Mouse (Mus musculus): ENCODE data around the gene Tab1. TPM values are rescaled to one million over a fixed set of nuclear protein-coding genes. Genes with fewer than 3 reads are reported as not detected.

Gene Tab1
- polyA plus RNA-seq, 1 experiment from 2014 or later: 33.1 TPM

DNA sequence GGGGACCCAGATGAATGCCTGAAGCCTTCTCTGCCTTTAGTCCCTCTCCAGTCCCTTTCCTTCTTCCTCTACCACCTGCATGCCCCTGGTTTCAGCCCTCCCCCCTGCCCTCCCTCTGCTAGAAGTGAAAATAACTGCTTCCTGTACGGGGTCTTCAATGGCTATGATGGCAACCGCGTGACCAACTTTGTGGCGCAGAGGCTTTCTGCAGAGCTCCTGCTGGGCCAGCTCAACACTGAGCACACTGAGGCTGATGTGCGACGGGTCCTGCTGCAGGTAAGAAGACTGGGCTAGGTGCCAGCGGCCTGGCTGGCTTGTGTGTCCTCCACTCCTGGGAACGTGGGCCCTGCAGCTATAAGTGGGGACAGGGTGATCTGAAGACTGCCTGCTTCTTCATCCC lies 15.6 kb downstream of the Tab1 start:
- Histone ChIP-seq H3K4me1 (ENCODE audit: control insufficient read depth, insufficient read depth, low read length) (no peaks in the 10 kb centered on the region), H3K4me2 (ENCODE audit: low read length) (no peak overlapping the region), H3K9me3 (replicated peaks; ENCODE audit: control insufficient read depth, low read length) (no peaks in the 10 kb centered on the region), H3K36me3 (ENCODE audit: control insufficient read depth, insufficient read depth, low read length) (peaks cover 62% of the 10 kb centered on the region), H3K27ac (ENCODE audit: low read depth, low read length) (no peak overlapping the region), H3K27me3 (replicated peaks; ENCODE audit: control insufficient read depth, insufficient read depth, low read length) (no peaks in the 10 kb centered on the region), H3K9ac (ENCODE audit: low read length) (no peak overlapping the region), H3K4me3 (ENCODE audit: low read depth, low read length) (no peak overlapping the region)
- ATAC-seq: no peak
- no peak for DNase-seq (ENCODE audit: low spot score)
- WGBS: 79% methylated on average over 8 of the region's 8 CpGs

DNA sequence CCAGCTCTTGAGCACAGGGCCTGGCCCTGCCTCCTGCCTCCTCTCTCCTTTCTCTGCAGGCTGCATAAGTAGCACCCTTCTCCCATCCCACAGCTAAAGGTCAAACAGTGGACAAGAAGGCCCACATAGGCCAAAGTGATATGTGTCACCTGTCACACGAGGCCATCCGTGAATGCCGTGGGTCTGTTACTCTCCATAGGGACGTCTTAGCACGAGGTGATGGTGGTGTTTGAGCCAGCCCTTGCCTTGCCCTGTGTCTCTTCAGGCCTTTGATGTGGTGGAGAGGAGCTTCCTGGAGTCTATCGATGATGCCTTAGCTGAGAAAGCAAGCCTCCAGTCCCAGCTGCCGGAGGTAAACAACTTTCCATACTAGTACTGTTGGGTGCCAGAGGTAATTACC lies 16.6 kb downstream of the Tab1 start:
- Histone ChIP-seq H3K9ac (ENCODE audit: low read length) (no peak overlapping the region), H3K27ac (ENCODE audit: low read depth, low read length) (no peak overlapping the region), H3K27me3 (replicated peaks; ENCODE audit: control insufficient read depth, insufficient read depth, low read length) (no peaks in the 10 kb centered on the region), H3K4me2 (ENCODE audit: low read length) (no peak overlapping the region), H3K9me3 (replicated peaks; ENCODE audit: control insufficient read depth, low read length) (no peaks in the 10 kb centered on the region), H3K4me1 (ENCODE audit: control insufficient read depth, insufficient read depth, low read length) (no peaks in the 10 kb centered on the region), H3K4me3 (ENCODE audit: low read depth, low read length) (no peak overlapping the region), H3K36me3 (ENCODE audit: control insufficient read depth, insufficient read depth, low read length) (peaks cover 66% of the 10 kb centered on the region)
- WGBS: 93% methylated on average over 7 of the region's 7 CpGs
- DNase-seq (ENCODE audit: low spot score): no peak
- no peak for ATAC-seq

DNA sequence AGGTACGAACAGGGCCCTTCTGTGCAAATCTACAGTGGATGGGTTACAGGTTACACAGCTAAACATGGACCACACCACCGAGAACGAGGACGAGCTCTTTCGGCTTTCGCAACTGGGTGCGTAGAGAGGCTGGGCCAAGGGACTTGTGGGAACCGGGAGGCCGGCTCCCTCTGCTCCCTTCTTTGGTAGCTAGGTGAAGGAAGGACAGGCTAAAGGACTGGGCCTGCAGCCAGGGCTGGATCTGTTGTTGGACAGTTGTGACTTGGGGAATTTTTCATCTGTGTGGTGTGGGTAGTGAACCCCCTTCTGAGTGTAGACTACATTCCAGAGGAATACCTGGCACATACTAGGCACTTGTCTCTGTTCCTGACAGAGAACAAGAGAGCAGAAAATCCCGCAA lies 19.7 kb downstream of the Tab1 start:
- Histone ChIP-seq H3K9me3 (replicated peaks; ENCODE audit: control insufficient read depth, low read length) (no peaks in the 10 kb centered on the region), H3K4me3 (ENCODE audit: low read depth, low read length) (no peak overlapping the region), H3K4me1 (ENCODE audit: control insufficient read depth, insufficient read depth, low read length) (no peaks in the 10 kb centered on the region), H3K27me3 (replicated peaks; ENCODE audit: control insufficient read depth, insufficient read depth, low read length) (no peaks in the 10 kb centered on the region), H3K27ac (ENCODE audit: low read depth, low read length) (no peak overlapping the region), H3K36me3 (ENCODE audit: control insufficient read depth, insufficient read depth, low read length) (peaks cover 93% of the 10 kb centered on the region), H3K9ac (ENCODE audit: low read length) (no peak overlapping the region), H3K4me2 (ENCODE audit: low read length) (no peak overlapping the region)
- ATAC-seq (no peak), DNase-seq (ENCODE audit: low spot score) (no peak)
- WGBS: 92% methylated on average over 10 of the region's 10 CpGs

DNA sequence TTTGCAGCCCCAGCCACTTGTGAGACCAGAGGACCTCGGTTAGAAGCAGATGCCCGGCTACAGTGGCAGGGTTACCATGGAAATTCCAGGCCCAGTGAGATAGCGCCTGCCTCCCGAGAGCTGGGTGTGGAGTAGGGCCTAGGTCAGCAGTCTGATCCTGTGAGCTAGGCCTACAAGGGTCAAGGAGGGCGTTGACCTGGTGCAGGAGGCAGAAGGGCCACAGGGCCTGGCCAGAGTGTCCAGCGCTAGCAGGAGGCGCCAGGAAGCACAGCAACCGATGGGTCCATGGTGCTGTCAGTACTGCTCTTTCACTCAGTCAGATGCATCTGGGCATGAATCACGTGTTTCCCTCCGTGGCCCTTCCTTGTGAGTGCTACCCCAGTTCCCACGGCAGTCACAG lies 20.8 kb downstream of the Tab1 start:
- DNase-seq (ENCODE audit: low spot score) (no peak), ATAC-seq (no peak)
- 85% methylated on average over 11 of the region's 11 CpGs for WGBS
- H3K4me1 ChIP-seq (ENCODE audit: control insufficient read depth, insufficient read depth, low read length): no peaks in the 10 kb centered on the region
- no peak overlapping the region for H3K9ac ChIP-seq (ENCODE audit: low read length)
- no peak overlapping the region for H3K4me2 ChIP-seq (ENCODE audit: low read length)
- H3K27me3 ChIP-seq (replicated peaks; ENCODE audit: control insufficient read depth, insufficient read depth, low read length): no peaks in the 10 kb centered on the region
- peaks cover 96% of the 10 kb centered on the region for H3K36me3 ChIP-seq (ENCODE audit: control insufficient read depth, insufficient read depth, low read length)
- no peaks in the 10 kb centered on the region for H3K9me3 ChIP-seq (replicated peaks; ENCODE audit: control insufficient read depth, low read length)
- H3K27ac ChIP-seq (ENCODE audit: low read depth, low read length): no peak overlapping the region
- H3K4me3 ChIP-seq (ENCODE audit: low read depth, low read length): no peak overlapping the region

DNA sequence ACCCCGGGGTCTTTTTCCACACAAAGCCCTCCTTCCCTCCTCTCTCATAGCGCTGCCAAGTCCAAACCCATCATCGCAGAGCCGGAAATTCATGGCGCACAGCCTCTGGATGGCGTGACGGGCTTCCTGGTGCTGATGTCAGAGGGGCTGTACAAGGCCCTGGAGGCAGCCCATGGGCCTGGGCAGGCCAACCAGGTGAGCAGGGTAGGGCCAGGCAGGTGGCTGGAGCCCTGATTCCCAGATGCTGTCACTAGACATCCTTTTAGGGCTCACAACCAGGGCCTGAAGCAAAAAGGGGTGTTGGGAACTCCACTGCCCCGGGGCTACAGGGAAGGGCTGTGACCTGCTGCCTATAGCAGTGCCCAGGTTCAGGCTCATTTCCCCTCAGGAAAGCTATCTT lies 22.8 kb downstream of the Tab1 start:
- Histone ChIP-seq H3K27ac (ENCODE audit: low read depth, low read length) (no peak overlapping the region), H3K36me3 (ENCODE audit: control insufficient read depth, insufficient read depth, low read length) (peaks cover 96% of the 10 kb centered on the region), H3K4me1 (ENCODE audit: control insufficient read depth, insufficient read depth, low read length) (no peaks in the 10 kb centered on the region), H3K9me3 (replicated peaks; ENCODE audit: control insufficient read depth, low read length) (no peaks in the 10 kb centered on the region), H3K4me2 (ENCODE audit: low read length) (no peak overlapping the region), H3K9ac (ENCODE audit: low read length) (no peak overlapping the region), H3K27me3 (replicated peaks; ENCODE audit: control insufficient read depth, insufficient read depth, low read length) (no peaks in the 10 kb centered on the region), H3K4me3 (ENCODE audit: low read depth, low read length) (no peak overlapping the region)
- 94% methylated on average over 8 of the region's 8 CpGs for WGBS
- no peak for DNase-seq (ENCODE audit: low spot score)
- ATAC-seq: no peak

GRCm38 (mm10) chr15:80157197-80157943 lies 24.4 kb downstream of the Tab1 start:
- Histone ChIP-seq H3K4me3 (ENCODE audit: low read depth, low read length) (no peak overlapping the region), H3K9ac (ENCODE audit: low read length) (no peak overlapping the region), H3K4me1 (ENCODE audit: control insufficient read depth, insufficient read depth, low read length) (no peaks in the 10 kb centered on the region), H3K4me2 (ENCODE audit: low read length) (no peak overlapping the region), H3K36me3 (ENCODE audit: control insufficient read depth, insufficient read depth, low read length) (peaks cover 98% of the 10 kb centered on the region), H3K27ac (ENCODE audit: low read depth, low read length) (no peak overlapping the region), H3K9me3 (replicated peaks; ENCODE audit: control insufficient read depth, low read length) (no peaks in the 10 kb centered on the region), H3K27me3 (replicated peaks; ENCODE audit: control insufficient read depth, insufficient read depth, low read length) (no peaks in the 10 kb centered on the region)
- no peak for DNase-seq (ENCODE audit: low spot score)
- no peak for ATAC-seq
- 92% methylated on average over 22 of the region's 22 CpGs for WGBS

GRCm38 (mm10) chr15:80158001-80158706 lies 25.2 kb downstream of the Tab1 start:
- Histone ChIP-seq H3K36me3 (ENCODE audit: control insufficient read depth, insufficient read depth, low read length) (peaks cover 93% of the 10 kb centered on the region), H3K4me3 (ENCODE audit: low read depth, low read length) (no peak overlapping the region), H3K27ac (ENCODE audit: low read depth, low read length) (no peak overlapping the region), H3K9me3 (replicated peaks; ENCODE audit: control insufficient read depth, low read length) (no peaks in the 10 kb centered on the region), H3K9ac (ENCODE audit: low read length) (no peak overlapping the region), H3K27me3 (replicated peaks; ENCODE audit: control insufficient read depth, insufficient read depth, low read length) (no peaks in the 10 kb centered on the region), H3K4me1 (ENCODE audit: control insufficient read depth, insufficient read depth, low read length) (no peaks in the 10 kb centered on the region), H3K4me2 (ENCODE audit: low read length) (no peak overlapping the region)
- DNase-seq (ENCODE audit: low spot score) (no peak), ATAC-seq (no peak)
- 80% methylated on average over 5 of the region's 5 CpGs for WGBS

GRCm38 (mm10) chr15:80158707-80159090 lies 25.8 kb downstream of the Tab1 start:
- Histone ChIP-seq H3K9ac (ENCODE audit: low read length) (no peak overlapping the region), H3K4me2 (ENCODE audit: low read length) (no peak overlapping the region), H3K9me3 (replicated peaks; ENCODE audit: control insufficient read depth, low read length) (no peaks in the 10 kb centered on the region), H3K4me1 (ENCODE audit: control insufficient read depth, insufficient read depth, low read length) (no peaks in the 10 kb centered on the region), H3K27ac (ENCODE audit: low read depth, low read length) (no peak overlapping the region), H3K27me3 (replicated peaks; ENCODE audit: control insufficient read depth, insufficient read depth, low read length) (no peaks in the 10 kb centered on the region), H3K4me3 (ENCODE audit: low read depth, low read length) (no peak overlapping the region), H3K36me3 (ENCODE audit: control insufficient read depth, insufficient read depth, low read length) (peaks cover 88% of the 10 kb centered on the region)
- DNase-seq (ENCODE audit: low spot score): no peak
- WGBS: 74% methylated on average over 4 of the region's 4 CpGs
- no peak for ATAC-seq

- Histone ChIP-seq H3K27me3 (replicated peaks; ENCODE audit: control insufficient read depth, insufficient read depth, low read length) (no peaks in the 10 kb centered on the region), H3K27ac (ENCODE audit: low read depth, low read length) (no peak overlapping the region; the same call in 1 of the 2 replicates), H3K4me1 (ENCODE audit: control insufficient read depth, insufficient read depth, low read length) (no peaks in the 10 kb centered on the region), H3K4me2 (ENCODE audit: low read length) (no peak overlapping the region), H3K9me3 (replicated peaks; ENCODE audit: control insufficient read depth, low read length) (no peaks in the 10 kb centered on the region), H3K4me3 (ENCODE audit: low read depth, low read length) (no peak overlapping the region), H3K36me3 (ENCODE audit: control insufficient read depth, insufficient read depth, low read length) (peaks cover 81% of the 10 kb centered on the region), H3K9ac (ENCODE audit: low read length) (no peak overlapping the region)
- ATAC-seq: no peak
- WGBS: 57% methylated on average over 8 of the region's 8 CpGs
- DNase-seq (ENCODE audit: low spot score): no peak
Measured at GRCm38 (mm10) chr15:80159286-80159901, 26.5 kb downstream of the Tab1 start.

All from forebrain, embryonic 14.5 days (tissue).